In genomic region chr9:120577706-120578405, GRCm38 (mm10) we compare ENCODE assay signal across 8 mouse cellular contexts. TPM values are rescaled to one million over a fixed set of nuclear protein-coding genes. Genes with fewer than 3 reads are reported as not detected.
A peak's percentile ranks its signal among the peaks of the same experiment; 100 is the strongest.
DNase-seq lines count a peak whose midpoint lies in the region; ATAC-seq and TF ChIP-seq lines count a peak whose summit lies in the region.

No protein-coding gene starts in this region.

- H3K27me3 ChIP-seq in kidney, embryonic 14.5 days (ENCODE audit: control insufficient read depth, insufficient read depth, low read length), result no peaks in the 10 kb centered on the region
- H3K27me3 ChIP-seq in hindbrain, embryonic 16.5 days (replicated peaks; ENCODE audit: control insufficient read depth, insufficient read depth, low read length), result no peaks in the 10 kb centered on the region
- no peaks in the 10 kb centered on the region for H3K27me3 ChIP-seq in midbrain, embryonic 15.5 days (replicated peaks)

- TF ChIP-seq CTCF in bone marrow macrophage, adult 2 months (IDR thresholded peaks at IDR 0.05; ENCODE audit: low read depth, low read length), result no peak

- peak overlapping the region; percentile 85 for H3K9ac ChIP-seq in kidney, embryonic 14.5 days (ENCODE audit: low read depth, low read length)
- H3K9ac ChIP-seq in hindbrain, embryonic 16.5 days (ENCODE audit: low read depth, low read length), result peak overlapping the region; percentile 90
- peak overlapping the region; percentile 86 for H3K9ac ChIP-seq in midbrain, embryonic 15.5 days

- H3K4me1 ChIP-seq in kidney, embryonic 14.5 days (ENCODE audit: control insufficient read depth, insufficient read depth, low read length), result peaks cover 10% of the 10 kb centered on the region; the same call in 1 of the 2 replicates
- peaks cover 24% of the 10 kb centered on the region for H3K4me1 ChIP-seq in bone marrow macrophage, adult 2 months (ENCODE audit: control insufficient read depth, insufficient read depth, low read length)
- peaks cover 18% of the 10 kb centered on the region for H3K4me1 ChIP-seq in hindbrain, embryonic 16.5 days (ENCODE audit: control insufficient read depth, insufficient read depth, low read depth, low read length)
- peaks cover 28% of the 10 kb centered on the region for H3K4me1 ChIP-seq in midbrain, embryonic 15.5 days

- H3K9me3 ChIP-seq in kidney, embryonic 14.5 days (ENCODE audit: control insufficient read depth, low read length), result no peaks in the 10 kb centered on the region
- H3K9me3 ChIP-seq in hindbrain, embryonic 16.5 days (ENCODE audit: control insufficient read depth, low read length), result no peaks in the 10 kb centered on the region
- no peaks in the 10 kb centered on the region for H3K9me3 ChIP-seq in midbrain, embryonic 15.5 days

- H3K27ac ChIP-seq in kidney, embryonic 14.5 days (ENCODE audit: low read depth, low read length), result 0 out of 2 replicates have a peak overlapping the region, but pooled peaks have one; percentile 17
- peak overlapping the region; percentile 61 for H3K27ac ChIP-seq in bone marrow macrophage, adult 2 months (ENCODE audit: insufficient read depth, low read depth, low read length)
- peak overlapping the region; percentile 67; the same call in 1 of the 2 replicates for H3K27ac ChIP-seq in hindbrain, embryonic 16.5 days (ENCODE audit: low read depth, low read length)
- peak overlapping the region; percentile 78 for H3K27ac ChIP-seq in midbrain, embryonic 15.5 days

- peaks cover 32% of the 10 kb centered on the region for H3K36me3 ChIP-seq in kidney, embryonic 14.5 days (ENCODE audit: control insufficient read depth, insufficient read depth, low read length)
- peaks cover 34% of the 10 kb centered on the region for H3K36me3 ChIP-seq in hindbrain, embryonic 16.5 days (ENCODE audit: control insufficient read depth, insufficient read depth, low read length)
- peaks cover 19% of the 10 kb centered on the region for H3K36me3 ChIP-seq in midbrain, embryonic 15.5 days (replicated peaks)

- H3K4me3 ChIP-seq in kidney, embryonic 14.5 days (ENCODE audit: low read length), result peak overlapping the region; percentile 80
- H3K4me3 ChIP-seq in bone marrow macrophage, adult 2 months (ENCODE audit: insufficient read depth, low read length), result peak overlapping the region; percentile 77
- peak overlapping the region; percentile 78 for H3K4me3 ChIP-seq in hindbrain, embryonic 16.5 days (ENCODE audit: low read length)
- H3K4me3 ChIP-seq in midbrain, embryonic 15.5 days, result peak overlapping the region; percentile 63

- 60% methylated on average over 12 of the region's 12 CpGs for WGBS in kidney, embryonic 14.5 days
- 55% methylated on average over 12 of the region's 12 CpGs for WGBS in hindbrain, embryonic 16.5 days
- 52% methylated on average over 12 of the region's 12 CpGs for WGBS in midbrain, embryonic 15.5 days

- no peak for ATAC-seq in kidney, embryonic 14.5 days (ENCODE audit: low FRiP score, low TSS enrichment)
- no peak for ATAC-seq in hindbrain, embryonic 16.5 days
- ATAC-seq in midbrain, embryonic 15.5 days (replicated peaks), result no peak
- no peak for ATAC-seq in megakaryocyte-erythroid progenitor cell, adult 5-6 weeks (replicated peaks; ENCODE audit: low FRiP score, low TSS enrichment, poor library complexity, severe bottlenecking)

- TF ChIP-seq POLR2A in bone marrow macrophage, adult 2 months (IDR thresholded peaks at IDR 0.05; ENCODE audit: borderline replicate concordance, low read depth, low read length), result no peak

- H3K4me2 ChIP-seq in kidney, embryonic 14.5 days (replicated peaks; ENCODE audit: low read depth, low read length), result peak overlapping the region; percentile 86
- H3K4me2 ChIP-seq in hindbrain, embryonic 16.5 days (ENCODE audit: low read length), result peak overlapping the region; percentile 92
- H3K4me2 ChIP-seq in midbrain, embryonic 15.5 days, result peak overlapping the region; percentile 93

- DNase-seq in kidney, adult 18-20 months, result no peak
- no peak for DNase-seq in urinary bladder, postnatal 36 days (ENCODE audit: low spot score in 2 of 2)
- DNase-seq in kidney, postnatal 10 days, result no peak

RNA-seq across cellular contexts. Expression of gene Rpl14, which starts 6.6 kb away (rescaled TPM):
- 1,099 and 1,259 TPM in 2 replicates for polyA plus RNA-seq in kidney, embryonic 14.5 days (2014; fragmentation: Nextera tagmentation; extraction: Ambion mirVana)
- 711 and 874 TPM in 2 replicates for polyA plus RNA-seq in bone marrow macrophage, adult 2 months (2012; ENCODE audit: insufficient read depth, insufficient read length, missing spikeins)
- polyA plus RNA-seq in hindbrain, embryonic 16.5 days (2015; fragmentation: Nextera tagmentation; extraction: Ambion mirVana), result 360 and 404 TPM in 2 replicates
- 370 and 375 TPM in 2 replicates for polyA plus RNA-seq in midbrain, embryonic 15.5 days (2015; fragmentation: Nextera tagmentation; extraction: Ambion mirVana)
- 2,590 and 2,648 TPM in 2 replicates for total RNA-seq in megakaryocyte-erythroid progenitor cell, adult 5-6 weeks (2014; fragmentation: Nextera tagmentation)
- 3,531 and 3,679 TPM in 2 replicates for total RNA-seq in megakaryocyte-erythroid progenitor cell, adult 5-6 weeks (2017)

RNA-seq across cellular contexts. Expression of gene Entpd3, which starts 38.2 kb away (rescaled TPM):
- polyA plus RNA-seq in kidney, embryonic 14.5 days (2014; fragmentation: Nextera tagmentation; extraction: Ambion mirVana), result 0.50 and 1.7 TPM in 2 replicates
- polyA plus RNA-seq in bone marrow macrophage, adult 2 months (2012; ENCODE audit: insufficient read depth, insufficient read length, missing spikeins), result not detected in 2 replicates
- 4.5 and 4.7 TPM in 2 replicates for polyA plus RNA-seq in hindbrain, embryonic 16.5 days (2015; fragmentation: Nextera tagmentation; extraction: Ambion mirVana)
- 3.1 and 4.0 TPM in 2 replicates for polyA plus RNA-seq in midbrain, embryonic 15.5 days (2015; fragmentation: Nextera tagmentation; extraction: Ambion mirVana)
- not detected in 2 replicates for total RNA-seq in megakaryocyte-erythroid progenitor cell, adult 5-6 weeks (2014; fragmentation: Nextera tagmentation)
- total RNA-seq in megakaryocyte-erythroid progenitor cell, adult 5-6 weeks (2017), result 0.27 TPM in 1 of 2 replicates, not detected in the other

Comparison
In these comparisons a context has a peak if more than half of its experiments do, and no peak if none do; other contexts are left out.
1. H3K27ac ChIP-seq: peak in every context shown above with its lines; median percentile 78 in midbrain, embryonic 15.5 days; 67 in hindbrain, embryonic 16.5 days; 61 in bone marrow macrophage, adult 2 months; 17 in kidney, embryonic 14.5 days.